Mouse (Mus musculus): ENCODE results near the gene Krt5. TPM values are rescaled to one million over a fixed set of nuclear protein-coding genes. Genes with fewer than 3 reads are reported as not detected.
"Not testable (repeated sequence)": the region's sequence is repeated elsewhere in the genome, so short reads cannot be mapped to it uniquely, and the experiment has no call there.

Krt5 gene
- polyA plus RNA-seq, 1 experiment from 2014 or later: not detected

DNA sequence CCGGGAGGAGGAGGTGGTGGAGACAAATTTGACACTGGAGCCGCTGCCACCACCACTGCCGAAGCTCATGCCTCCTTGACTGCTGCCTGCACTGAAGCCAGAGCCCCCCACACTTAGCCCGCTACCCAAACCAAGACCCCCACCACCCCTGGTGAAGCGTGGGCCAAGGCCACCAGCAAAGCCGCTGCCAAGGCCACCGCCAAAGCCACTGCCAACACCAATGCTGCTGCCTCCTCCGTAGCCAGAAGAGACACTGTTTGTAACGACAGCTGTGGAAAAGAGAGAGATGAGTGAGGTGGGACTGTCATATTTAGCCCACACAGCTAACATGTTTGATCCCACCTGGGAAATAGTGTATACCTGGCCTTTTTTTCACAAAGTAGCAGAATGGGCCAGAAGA lies 5.2 kb downstream of the Krt5 start:
- no peak overlapping the region for H3K27ac ChIP-seq (replicated peaks; ENCODE audit: low read depth, low read length)
- no peak for DNase-seq

DNA sequence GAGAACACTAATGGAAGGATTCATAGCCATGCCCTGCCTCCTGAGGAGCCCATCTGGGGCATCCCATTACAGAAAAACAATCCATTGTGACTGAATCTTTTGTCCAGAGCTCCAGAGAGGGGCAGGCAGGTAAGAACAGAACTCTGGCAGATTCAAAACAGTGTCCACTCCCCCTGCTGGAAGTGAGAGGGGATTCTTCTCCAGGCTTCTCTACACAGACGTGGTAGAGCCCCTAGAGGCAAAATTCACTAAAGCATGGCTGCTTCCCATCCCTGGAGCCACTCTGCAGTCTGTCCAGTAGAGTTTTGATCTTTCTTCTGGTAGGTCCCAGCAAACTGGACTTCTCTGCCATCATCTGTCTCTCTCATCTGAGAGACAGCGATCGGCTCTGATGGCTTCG lies 8.6 kb downstream of the Krt5 start:
- ATAC-seq (ENCODE audit: low FRiP score, low TSS enrichment) (no peak), DNase-seq (peak; percentile 42)
- H3K27me3 ChIP-seq (ENCODE audit: control insufficient read depth, insufficient read depth, low read length): no peaks in the 10 kb centered on the region
- H3K9ac ChIP-seq (replicated peaks; ENCODE audit: low read length): no peak overlapping the region
- no peaks in the 10 kb centered on the region for H3K36me3 ChIP-seq (ENCODE audit: control insufficient read depth, insufficient read depth, low read length)
- H3K27ac ChIP-seq (replicated peaks; ENCODE audit: low read depth, low read length): no peak overlapping the region
- no peaks in the 10 kb centered on the region for H3K4me1 ChIP-seq (ENCODE audit: control insufficient read depth, insufficient read depth, low read length)
- no peak overlapping the region for H3K4me3 ChIP-seq (replicated peaks; ENCODE audit: low read depth, low read length)
- no peak overlapping the region for H3K4me2 ChIP-seq (ENCODE audit: low read length)
- WGBS: 74% methylated on average over 4 of the region's 4 CpGs
- H3K9me3 ChIP-seq (ENCODE audit: control insufficient read depth, low read length): no peaks in the 10 kb centered on the region

More for the DNA sequence above, 5.2 kb downstream of the Krt5 start:
- H3K9me3 ChIP-seq (ENCODE audit: control insufficient read depth, low read length): no peaks in the 10 kb centered on the region
- no peaks in the 10 kb centered on the region for H3K4me1 ChIP-seq (ENCODE audit: control insufficient read depth, insufficient read depth, low read length)
- H3K27me3 ChIP-seq (ENCODE audit: control insufficient read depth, insufficient read depth, low read length): no peaks in the 10 kb centered on the region
- 88% methylated on average over 9 of the region's 9 CpGs for WGBS
- no peaks in the 10 kb centered on the region for H3K36me3 ChIP-seq (ENCODE audit: control insufficient read depth, insufficient read depth, low read length)
- H3K4me2 ChIP-seq (ENCODE audit: low read length): no peak overlapping the region
- no peak overlapping the region for H3K9ac ChIP-seq (replicated peaks; ENCODE audit: low read length)
- ATAC-seq (ENCODE audit: low FRiP score, low TSS enrichment): no peak
- H3K4me3 ChIP-seq (replicated peaks; ENCODE audit: low read depth, low read length): no peak overlapping the region

DNA sequence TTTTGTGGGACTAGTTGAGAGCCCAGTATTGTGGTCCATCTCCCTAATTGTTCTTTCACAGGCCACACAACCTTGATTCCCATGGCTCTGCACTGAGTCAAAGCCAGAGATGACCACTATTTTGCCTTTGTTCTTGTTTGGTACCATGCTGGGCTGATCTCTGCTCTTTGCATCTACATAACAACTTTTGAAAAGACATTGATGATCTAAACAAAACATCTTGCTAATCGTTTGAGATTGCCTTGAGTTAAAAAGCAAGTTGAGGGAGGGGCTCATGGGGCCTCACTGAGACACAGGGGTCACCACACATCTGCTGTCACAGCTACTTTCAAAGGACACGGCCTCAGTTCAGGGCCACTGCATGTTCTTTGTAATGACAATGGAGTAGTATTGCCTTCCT lies 10.3 kb downstream of the Krt5 start:
- Histone ChIP-seq H3K4me1 (ENCODE audit: control insufficient read depth, insufficient read depth, low read length) (no peaks in the 10 kb centered on the region), H3K4me3 (replicated peaks; ENCODE audit: low read depth, low read length) (no peak overlapping the region), H3K9ac (replicated peaks; ENCODE audit: low read length) (no peak overlapping the region), H3K4me2 (ENCODE audit: low read length) (no peak overlapping the region), H3K36me3 (ENCODE audit: control insufficient read depth, insufficient read depth, low read length) (no peaks in the 10 kb centered on the region), H3K27ac (replicated peaks; ENCODE audit: low read depth, low read length) (no peak overlapping the region), H3K9me3 (ENCODE audit: control insufficient read depth, low read length) (no peaks in the 10 kb centered on the region), H3K27me3 (ENCODE audit: control insufficient read depth, insufficient read depth, low read length) (no peaks in the 10 kb centered on the region)
- ATAC-seq (ENCODE audit: low FRiP score, low TSS enrichment) (no peak), DNase-seq (no peak)
- 13% methylated on average over 2 of the region's 2 CpGs for WGBS

DNA sequence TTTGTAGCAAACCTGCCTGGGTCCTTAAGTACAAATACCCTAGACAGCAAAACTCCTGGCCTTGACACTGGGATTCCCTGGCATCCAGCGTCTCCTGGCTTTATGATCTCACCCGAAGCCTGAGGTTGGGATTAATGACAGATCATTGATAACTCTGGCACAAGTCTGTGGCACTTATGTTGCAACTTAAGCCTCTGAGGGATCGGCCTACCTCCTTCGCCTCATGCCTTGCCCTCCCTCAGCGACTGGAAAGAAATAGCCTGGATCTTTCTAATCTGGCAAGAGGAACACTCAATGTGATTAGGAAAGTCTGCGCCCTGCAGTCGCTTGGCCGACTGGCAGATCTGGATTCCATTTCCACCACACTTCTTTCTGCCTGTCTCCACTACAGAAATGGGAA lies 12.8 kb downstream of the Krt5 start:
- WGBS: 85% methylated on average over 8 of the region's 8 CpGs
- Histone ChIP-seq H3K9ac (replicated peaks; ENCODE audit: low read length) (no peak overlapping the region), H3K27ac (replicated peaks; ENCODE audit: low read depth, low read length) (no peak overlapping the region), H3K4me2 (ENCODE audit: low read length) (no peak overlapping the region), H3K36me3 (ENCODE audit: control insufficient read depth, insufficient read depth, low read length) (no peaks in the 10 kb centered on the region), H3K4me1 (ENCODE audit: control insufficient read depth, insufficient read depth, low read length) (no peaks in the 10 kb centered on the region), H3K9me3 (ENCODE audit: control insufficient read depth, low read length) (no peaks in the 10 kb centered on the region), H3K27me3 (ENCODE audit: control insufficient read depth, insufficient read depth, low read length) (no peaks in the 10 kb centered on the region), H3K4me3 (replicated peaks; ENCODE audit: low read depth, low read length) (no peak overlapping the region)
- no peak for DNase-seq
- ATAC-seq (ENCODE audit: low FRiP score, low TSS enrichment): no peak

DNA sequence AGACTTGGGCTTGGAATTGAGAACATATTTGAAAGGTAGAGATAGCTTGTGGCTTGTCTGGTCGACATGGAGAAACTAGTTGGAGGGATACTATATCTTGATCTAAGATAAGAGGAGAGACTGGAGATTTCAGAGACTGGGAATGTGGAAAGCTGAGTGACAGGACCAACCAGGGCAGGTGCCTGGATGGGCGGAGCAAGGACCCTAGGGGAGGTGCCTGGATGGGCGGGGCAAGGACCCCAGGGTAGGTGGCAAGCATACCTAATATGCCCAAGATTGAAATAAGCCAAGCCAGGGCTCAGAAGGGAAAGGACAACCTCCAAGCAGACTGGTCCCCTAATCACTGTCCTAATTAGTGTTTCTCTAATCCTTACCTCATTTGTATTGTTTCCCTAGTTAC lies 13.5 kb downstream of the Krt5 start:
- ATAC-seq (ENCODE audit: low FRiP score, low TSS enrichment): no peak
- H3K9ac ChIP-seq (replicated peaks; ENCODE audit: low read length): no peak overlapping the region
- no peaks in the 10 kb centered on the region for H3K36me3 ChIP-seq (ENCODE audit: control insufficient read depth, insufficient read depth, low read length)
- H3K9me3 ChIP-seq (ENCODE audit: control insufficient read depth, low read length): no peaks in the 10 kb centered on the region
- no peak overlapping the region for H3K27ac ChIP-seq (replicated peaks; ENCODE audit: low read depth, low read length)
- DNase-seq: no peak
- H3K27me3 ChIP-seq (ENCODE audit: control insufficient read depth, insufficient read depth, low read length): no peaks in the 10 kb centered on the region
- no peak overlapping the region for H3K4me2 ChIP-seq (ENCODE audit: low read length)
- no peaks in the 10 kb centered on the region for H3K4me1 ChIP-seq (ENCODE audit: control insufficient read depth, insufficient read depth, low read length)
- 69% methylated on average over 3 of the region's 3 CpGs for WGBS
- H3K4me3 ChIP-seq (replicated peaks; ENCODE audit: low read depth, low read length): no peak overlapping the region

DNA sequence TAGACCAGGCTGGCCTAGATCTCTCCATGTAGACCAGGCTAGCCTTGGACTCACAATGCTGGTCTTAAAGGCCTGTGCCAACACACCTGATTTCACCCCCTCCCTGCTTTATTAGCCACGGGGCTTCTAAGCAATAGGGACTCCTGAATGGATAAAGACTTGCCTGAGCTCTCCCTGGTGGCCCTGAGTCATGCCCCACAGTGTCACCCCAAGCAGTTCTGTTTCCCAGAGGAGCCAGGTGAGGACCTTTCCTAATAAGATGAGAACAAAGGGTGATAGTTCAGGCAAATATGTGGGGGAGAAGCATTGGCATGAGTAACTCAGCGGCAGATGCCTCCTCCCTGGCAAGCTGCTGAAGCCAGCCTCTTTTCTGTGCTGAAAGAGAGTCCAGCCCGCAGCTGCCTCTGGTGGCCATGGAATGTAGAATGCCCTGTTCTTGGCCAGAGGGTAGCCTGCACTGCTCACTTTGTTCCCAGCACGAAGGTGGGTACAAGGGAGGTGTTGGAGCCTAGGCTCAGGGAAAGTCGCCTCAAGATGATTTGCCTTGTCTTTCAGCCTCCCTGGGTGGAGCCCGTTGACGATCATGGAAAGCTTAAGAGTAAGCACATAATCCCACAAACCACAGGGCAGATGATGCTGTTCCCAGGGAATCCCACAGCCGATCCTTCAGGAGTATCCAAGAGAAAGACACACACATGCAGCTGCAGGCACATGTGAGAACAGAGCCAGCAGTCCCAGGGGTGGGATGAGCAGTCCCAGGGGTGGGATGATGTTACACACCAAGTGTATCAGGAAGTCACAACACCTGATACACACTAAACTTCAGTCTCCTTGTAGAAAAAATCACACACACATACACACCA lies 15.1 kb downstream of the Krt5 start:
- H3K9ac ChIP-seq (replicated peaks; ENCODE audit: low read length): no peak overlapping the region
- no peak overlapping the region for H3K4me2 ChIP-seq (ENCODE audit: low read length)
- DNase-seq (no peak), ATAC-seq (ENCODE audit: low FRiP score, low TSS enrichment) (no peak)
- H3K4me3 ChIP-seq (replicated peaks; ENCODE audit: low read depth, low read length): no peak overlapping the region
- H3K4me1 ChIP-seq (ENCODE audit: control insufficient read depth, insufficient read depth, low read length): no peaks in the 10 kb centered on the region
- H3K9me3 ChIP-seq (ENCODE audit: control insufficient read depth, low read length): no peaks in the 10 kb centered on the region
- no peak overlapping the region for H3K27ac ChIP-seq (replicated peaks; ENCODE audit: low read depth, low read length)
- 70% methylated on average over 8 of the region's 8 CpGs for WGBS
- H3K27me3 ChIP-seq (ENCODE audit: control insufficient read depth, insufficient read depth, low read length): no peaks in the 10 kb centered on the region
- H3K36me3 ChIP-seq (ENCODE audit: control insufficient read depth, insufficient read depth, low read length): no peaks in the 10 kb centered on the region

DNA sequence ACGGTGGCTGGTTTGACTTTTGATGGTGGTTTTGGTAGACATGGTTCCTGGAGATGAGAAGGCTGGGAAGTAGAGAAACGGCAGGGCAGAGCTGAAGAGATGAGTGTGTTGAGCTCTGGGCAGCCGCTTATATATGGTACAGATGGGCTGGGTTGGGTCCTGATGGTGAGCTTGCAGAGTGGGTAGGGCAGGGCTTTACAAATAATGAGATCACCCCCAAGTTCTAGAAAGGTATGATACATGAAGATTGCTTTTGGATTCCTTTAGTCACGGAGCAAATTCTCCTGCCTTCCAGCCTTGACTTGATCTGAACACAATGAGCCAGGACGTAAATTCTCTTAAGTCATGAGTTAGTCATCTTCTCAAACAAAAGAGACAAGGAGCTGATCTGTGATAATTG lies 18.5 kb downstream of the Krt5 start, which contains the start of gene Krt6a:
Gene Krt6a, minus strand, starts transcription at position 101 of the 400 bp plus-strand sequence.
- Histone ChIP-seq H3K27me3 (ENCODE audit: control insufficient read depth, insufficient read depth, low read length) (no peaks in the 10 kb centered on the region), H3K4me2 (ENCODE audit: low read length) (no peak within 1 kb of the TSS)
- 84% methylated on average over 5 of the region's 5 CpGs for WGBS

DNA sequence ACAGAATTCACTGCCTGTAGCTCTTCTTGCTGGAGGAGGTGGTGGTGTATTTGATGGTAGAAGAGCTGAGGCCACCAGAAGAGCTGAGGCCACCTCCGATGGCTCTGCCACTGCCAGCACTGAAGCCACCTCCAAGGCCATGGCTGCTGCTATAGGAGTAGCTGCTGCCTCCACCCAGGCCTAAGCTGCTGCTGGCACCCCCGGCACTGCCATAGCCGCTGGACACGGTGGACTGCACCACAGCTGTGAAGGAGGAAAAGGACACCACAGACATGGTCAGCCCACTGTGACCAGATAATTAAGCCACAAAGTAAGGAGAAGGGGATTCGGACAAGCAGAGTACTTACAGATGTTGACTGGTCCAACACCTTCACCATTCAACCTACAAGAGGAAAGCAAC lies 22.2 kb downstream of the Krt5 start:
- not testable (repeated sequence) for H3K9me3 ChIP-seq (ENCODE audit: control insufficient read depth, low read length); H3K9ac ChIP-seq (replicated peaks; ENCODE audit: low read length); H3K4me2 ChIP-seq (ENCODE audit: low read length); H3K4me3 ChIP-seq (replicated peaks; ENCODE audit: low read depth, low read length); H3K36me3 ChIP-seq (ENCODE audit: control insufficient read depth, insufficient read depth, low read length); DNase-seq; ATAC-seq (ENCODE audit: low FRiP score, low TSS enrichment); H3K27ac ChIP-seq (replicated peaks; ENCODE audit: low read depth, low read length); H3K27me3 ChIP-seq (ENCODE audit: control insufficient read depth, insufficient read depth, low read length); H3K4me1 ChIP-seq (ENCODE audit: control insufficient read depth, insufficient read depth, low read length)
- 85% methylated on average over 5 of the region's 5 CpGs for WGBS

More for the DNA sequence above, 18.5 kb downstream of the Krt5 start, which contains the start of gene Krt6a:
- Histone ChIP-seq H3K36me3 (ENCODE audit: control insufficient read depth, insufficient read depth, low read length) (no peaks in the 10 kb centered on the region), H3K9ac (replicated peaks; ENCODE audit: low read length) (no peak within 1 kb of the TSS), H3K27ac (replicated peaks; ENCODE audit: low read depth, low read length) (no peak within 1 kb of the TSS), H3K4me1 (ENCODE audit: control insufficient read depth, insufficient read depth, low read length) (no peaks in the 10 kb centered on the region), H3K9me3 (ENCODE audit: control insufficient read depth, low read length) (no peaks in the 10 kb centered on the region), H3K4me3 (replicated peaks; ENCODE audit: low read depth, low read length) (no peak within 1 kb of the TSS)
- ATAC-seq (ENCODE audit: low FRiP score, low TSS enrichment) (no peak), DNase-seq (no peak)

DNA sequence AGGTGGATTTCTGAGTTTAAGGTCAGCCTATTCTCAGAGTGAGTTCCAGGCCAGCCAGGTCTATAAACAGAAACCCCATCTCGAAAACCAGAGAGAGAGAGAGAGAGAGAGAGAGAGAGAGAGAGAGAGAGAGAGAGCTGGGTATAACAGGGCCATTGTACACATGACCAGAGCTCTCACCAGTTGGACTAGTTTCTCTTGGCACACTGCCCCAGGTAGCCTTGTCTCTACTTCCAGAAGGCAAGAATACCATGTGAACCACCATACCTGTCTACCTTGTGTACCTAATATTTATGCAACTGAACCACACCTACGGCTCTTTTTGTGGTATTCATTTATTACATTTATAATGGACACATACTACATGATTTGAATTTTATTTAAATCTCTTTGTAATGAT lies 24.5 kb downstream of the Krt5 start:
- no peaks in the 10 kb centered on the region for H3K9me3 ChIP-seq (ENCODE audit: control insufficient read depth, low read length)
- ATAC-seq (ENCODE audit: low FRiP score, low TSS enrichment) (no peak), DNase-seq (no peak)
- H3K36me3 ChIP-seq (ENCODE audit: control insufficient read depth, insufficient read depth, low read length): no peaks in the 10 kb centered on the region
- no peak overlapping the region for H3K4me2 ChIP-seq (ENCODE audit: low read length)
- no peak overlapping the region for H3K4me3 ChIP-seq (replicated peaks; ENCODE audit: low read depth, low read length)
- no peaks in the 10 kb centered on the region for H3K27me3 ChIP-seq (ENCODE audit: control insufficient read depth, insufficient read depth, low read length)
- no peak overlapping the region for H3K9ac ChIP-seq (replicated peaks; ENCODE audit: low read length)
- WGBS: 61% methylated on average over 2 of the region's 2 CpGs
- no peaks in the 10 kb centered on the region for H3K4me1 ChIP-seq (ENCODE audit: control insufficient read depth, insufficient read depth, low read length)
- H3K27ac ChIP-seq (replicated peaks; ENCODE audit: low read depth, low read length): no peak overlapping the region

Measured in midbrain, embryonic 14.5 days (tissue).